In genomic region chr1:180944553-180944952, GRCm38 (mm10) we compare ENCODE assay signal across 11 mouse cellular contexts. TPM values are rescaled to one million over a fixed set of nuclear protein-coding genes. Genes with fewer than 3 reads are reported as not detected.
DNase-seq lines count a peak whose midpoint lies in the region; ATAC-seq and TF ChIP-seq lines count a peak whose summit lies in the region.
"Had no signal": no experiment of that assay in that cellular context is flagged by ENCODE, and none has a peak within 500 bp of the region (broad histone marks: within the 10 kb centered on the region; RNA-seq: fewer than 3 reads in every experiment).

No protein-coding gene starts in this region.

- H3K4me3 ChIP-seq in embryonic facial prominence, embryonic 14.5 days (ENCODE audit: low read depth, low read length) = no peak overlapping the region
- H3K4me3 ChIP-seq in lung, postnatal 0 days (ENCODE audit: low read depth, low read length) = no peak overlapping the region
- no peak overlapping the region for H3K4me3 ChIP-seq in midbrain, embryonic 11.5 days (ENCODE audit: low read depth, low read length)
- H3K4me3 ChIP-seq: forebrain, embryonic 12.5 days; midbrain, embryonic 13.5 days had no signal

- H3K9me3 ChIP-seq in embryonic facial prominence, embryonic 14.5 days (ENCODE audit: control insufficient read depth, low read length) = no peaks in the 10 kb centered on the region
- no peaks in the 10 kb centered on the region for H3K9me3 ChIP-seq in lung, postnatal 0 days (ENCODE audit: low read length)
- no peaks in the 10 kb centered on the region for H3K9me3 ChIP-seq in midbrain, embryonic 11.5 days (ENCODE audit: control insufficient read depth, low read length)
- H3K9me3 ChIP-seq: forebrain, embryonic 12.5 days; midbrain, embryonic 13.5 days had no signal

- H3K9ac ChIP-seq in embryonic facial prominence, embryonic 14.5 days (ENCODE audit: low read depth, low read length) = no peak overlapping the region
- H3K9ac ChIP-seq in lung, postnatal 0 days (replicated peaks; ENCODE audit: low read depth) = no peak overlapping the region
- H3K9ac ChIP-seq in midbrain, embryonic 11.5 days (ENCODE audit: low read length) = no peak overlapping the region
- H3K9ac ChIP-seq: forebrain, embryonic 12.5 days; midbrain, embryonic 13.5 days had no signal

- peak; percentile 25; the same call in 1 of the 2 replicates for TF ChIP-seq EP300 in lung, postnatal 0 days (IDR thresholded peaks at IDR 0.05)

- 70% methylated on average over 4 of the region's 4 CpGs for WGBS in embryonic facial prominence, embryonic 14.5 days
- WGBS in lung, postnatal 0 days = 74% methylated on average over 4 of the region's 4 CpGs
- whole genome bisulfite sequencing in midbrain, embryonic 11.5 days = 77% methylated on average over 4 of the region's 4 CpGs

- H3K27me3 ChIP-seq in embryonic facial prominence, embryonic 14.5 days (replicated peaks; ENCODE audit: control insufficient read depth, insufficient read depth, low read length) = no peaks in the 10 kb centered on the region
- no peaks in the 10 kb centered on the region for H3K27me3 ChIP-seq in lung, postnatal 0 days (replicated peaks; ENCODE audit: insufficient read depth, low read length)
- H3K27me3 ChIP-seq in midbrain, embryonic 11.5 days (ENCODE audit: control insufficient read depth, insufficient read depth, low read length) = peaks cover 31% of the 10 kb centered on the region

- ATAC-seq in embryonic facial prominence, embryonic 14.5 days (ENCODE audit: low read depth) = no peak
- ATAC-seq in lung, postnatal 0 days = peak; percentile 9; the same call in 1 of the 2 replicates
- ATAC-seq in midbrain, embryonic 11.5 days (ENCODE audit: low FRiP score) = no peak

- peaks cover 28% of the 10 kb centered on the region for H3K4me1 ChIP-seq in embryonic facial prominence, embryonic 14.5 days (ENCODE audit: control insufficient read depth, insufficient read depth, low read length)
- H3K4me1 ChIP-seq in lung, postnatal 0 days (ENCODE audit: insufficient read depth, low read depth, low read length) = peaks cover 21% of the 10 kb centered on the region
- H3K4me1 ChIP-seq in midbrain, embryonic 11.5 days (ENCODE audit: control insufficient read depth, insufficient read depth, low read length) = peaks cover 11% of the 10 kb centered on the region; the same call in 1 of the 2 replicates

- peaks cover 8% of the 10 kb centered on the region for H3K36me3 ChIP-seq in embryonic facial prominence, embryonic 14.5 days (ENCODE audit: control insufficient read depth, insufficient read depth, low read length)
- peaks cover 16% of the 10 kb centered on the region; the same call in 1 of the 2 replicates for H3K36me3 ChIP-seq in lung, postnatal 0 days (ENCODE audit: insufficient read depth, low read length)
- no peaks in the 10 kb centered on the region for H3K36me3 ChIP-seq in midbrain, embryonic 11.5 days (ENCODE audit: control insufficient read depth, insufficient read depth, low read length)
- H3K36me3 ChIP-seq: forebrain, embryonic 12.5 days; midbrain, embryonic 13.5 days had no signal

- peak overlapping the region; percentile 82 for H3K27ac ChIP-seq in embryonic facial prominence, embryonic 14.5 days (replicated peaks; ENCODE audit: low read depth, low read length)
- H3K27ac ChIP-seq in lung, postnatal 0 days (ENCODE audit: low read length) = peak overlapping the region; percentile 20; the same call in 1 of the 2 replicates
- no peak overlapping the region for H3K27ac ChIP-seq in midbrain, embryonic 11.5 days (ENCODE audit: low read depth, low read length)
- H3K27ac ChIP-seq: forebrain, embryonic 12.5 days; midbrain, embryonic 13.5 days had no signal

- no peak for TF ChIP-seq CTCF in lung, postnatal 0 days (IDR thresholded peaks at IDR 0.05)

- DNase-seq in heart, adult 11 months = peak; percentile 94
- DNase-seq in heart, postnatal 4 days = no peak
- DNase-seq in 416B (ENCODE audit: low read depth) = peak; percentile 95
- no peak for DNase-seq in embryonic facial prominence, embryonic 14.5 days (ENCODE audit: low spot score)
- peak; percentile 67 for DNase-seq in lung, postnatal 0 days (ENCODE audit: low spot score)
- no peak for DNase-seq in midbrain, embryonic 11.5 days (ENCODE audit: low spot score, missing footprints)
- DNase-seq in ovary, postnatal 36 days (ENCODE audit: low spot score) = no peak
- DNase-seq in frontal cortex, postnatal 10 days (ENCODE audit: low spot score in 2 of 2) = no peak

- peak overlapping the region; percentile 44 for H3K4me2 ChIP-seq in embryonic facial prominence, embryonic 14.5 days (ENCODE audit: low read depth, low read length)
- no peak overlapping the region for H3K4me2 ChIP-seq in lung, postnatal 0 days (replicated peaks; ENCODE audit: low read depth, low read length)
- H3K4me2 ChIP-seq in midbrain, embryonic 11.5 days = no peak overlapping the region
- H3K4me2 ChIP-seq: forebrain, embryonic 12.5 days; midbrain, embryonic 13.5 days had no signal

RNA-seq across cellular contexts. Expression of gene Tmem63a, which starts 2.4 kb away (rescaled TPM):
- 10 to 100 TPM; 17.7 to 18.0 TPM for total RNA-seq in heart, postnatal 4 days (2021)
- 12.5 and 13.2 TPM in 2 replicates for polyA plus RNA-seq in embryonic facial prominence, embryonic 14.5 days (2014; fragmentation: Nextera tagmentation; extraction: Ambion mirVana)
- polyA plus RNA-seq in lung, postnatal 0 days (2015; fragmentation: Nextera tagmentation; extraction: Ambion mirVana) = 22.7 and 25.1 TPM in 2 replicates
- 2.4 and 2.5 TPM in 2 replicates for polyA plus RNA-seq in midbrain, embryonic 11.5 days (2014; fragmentation: Nextera tagmentation; extraction: Ambion mirVana)

RNA-seq across cellular contexts. Expression of gene Lefty1, which starts 9.7 kb away (rescaled TPM):
- total RNA-seq in heart, postnatal 4 days (2021) = under 1 TPM; 0.48 to 0.79 TPM
- 2.9 and 3.2 TPM in 2 replicates for polyA plus RNA-seq in embryonic facial prominence, embryonic 14.5 days (2014; fragmentation: Nextera tagmentation; extraction: Ambion mirVana)
- 1.1 and 2.1 TPM in 2 replicates for polyA plus RNA-seq in lung, postnatal 0 days (2015; fragmentation: Nextera tagmentation; extraction: Ambion mirVana)
- 0.51 and 1.1 TPM in 2 replicates for polyA plus RNA-seq in midbrain, embryonic 11.5 days (2014; fragmentation: Nextera tagmentation; extraction: Ambion mirVana)
- total RNA-seq: CH12.LX had no signal
- polyA plus RNA-seq: midbrain, embryonic 13.5 days had no signal

RNA-seq across cellular contexts. Expression of gene Pycr2, which starts 40.5 kb away (rescaled TPM):
- total RNA-seq in heart, postnatal 4 days (2021) = 10 to 100 TPM; 16.1 to 18.8 TPM
- polyA plus RNA-seq in embryonic facial prominence, embryonic 14.5 days (2014; fragmentation: Nextera tagmentation; extraction: Ambion mirVana) = 77.6 and 92.2 TPM in 2 replicates
- polyA plus RNA-seq in lung, postnatal 0 days (2015; fragmentation: Nextera tagmentation; extraction: Ambion mirVana) = 51.9 and 57.5 TPM in 2 replicates
- polyA plus RNA-seq in midbrain, embryonic 11.5 days (2014; fragmentation: Nextera tagmentation; extraction: Ambion mirVana) = 85.4 and 97.9 TPM in 2 replicates

RNA-seq across cellular contexts. Expression of gene Lefty2, which starts 51.6 kb away (rescaled TPM):
- total RNA-seq in heart, postnatal 4 days (2021) = not detected
- 0.25 TPM in 1 of 2 replicates, not detected in the other for polyA plus RNA-seq in embryonic facial prominence, embryonic 14.5 days (2014; fragmentation: Nextera tagmentation; extraction: Ambion mirVana)
- polyA plus RNA-seq in lung, postnatal 0 days (2015; fragmentation: Nextera tagmentation; extraction: Ambion mirVana) = 0.16 TPM in 1 of 2 replicates, not detected in the other
- polyA plus RNA-seq in midbrain, embryonic 11.5 days (2014; fragmentation: Nextera tagmentation; extraction: Ambion mirVana) = not detected in 2 replicates
- total RNA-seq: CH12.LX had no signal

Comparison
In these comparisons a context has a peak if more than half of its experiments do, and no peak if none do; other contexts are left out.
1. DNase-seq: peak in heart, adult 11 months (single experiment), 416B (single experiment) and lung, postnatal 0 days (single experiment); none in heart, postnatal 4 days (single experiment), embryonic facial prominence, embryonic 14.5 days (single experiment), midbrain, embryonic 11.5 days (single experiment), ovary, postnatal 36 days (single experiment) and frontal cortex, postnatal 10 days (0 of 2).